Mouse (Mus musculus): ENCODE data around the gene Cx3cr1.

The Cx3cr1 gene

GRCm38 (mm10) chr9:119978151-119978810 lies 91.4 kb downstream of the Cx3cr1 start:
- intact Hi-C loops (cut with DNase I), result no loop called here

GRCm38 (mm10) chr9:119977557-119978060 lies 92.1 kb downstream of the Cx3cr1 start:
- intact Hi-C loops (cut with DNase I), result no loop called here

GRCm38 (mm10) chr9:119976704-119977556 lies 92.7 kb downstream of the Cx3cr1 start:
- intact Hi-C loops (cut with DNase I), result no loop called here

GRCm38 (mm10) chr9:119975286-119975685 lies 94.4 kb downstream of the Cx3cr1 start:
- intact Hi-C loops (cut with DNase I), result no loop called here

- intact Hi-C loops (cut with DNase I), result no loop called here
Observed at GRCm38 (mm10) chr9:119974609-119975008, 95.1 kb downstream of the Cx3cr1 start.

- intact Hi-C loops (cut with DNase I), result no loop called here
Observed at GRCm38 (mm10) chr9:119973869-119974520, 95.7 kb downstream of the Cx3cr1 start.

- intact Hi-C loops (cut with DNase I), result no loop called here
Observed at GRCm38 (mm10) chr9:119973281-119973680, 96.4 kb downstream of the Cx3cr1 start.

- intact Hi-C loops (cut with DNase I), result no loop called here
Observed at GRCm38 (mm10) chr9:119972582-119972981, 97.1 kb downstream of the Cx3cr1 start.

- intact Hi-C loops (cut with DNase I), result no loop called here
Observed at GRCm38 (mm10) chr9:119972166-119972565, 97.5 kb downstream of the Cx3cr1 start.

- intact Hi-C loops (cut with DNase I), result no loop called here
Observed at GRCm38 (mm10) chr9:119970763-119971656, 98.7 kb downstream of the Cx3cr1 start.

- intact Hi-C loops (cut with DNase I), result no loop called here
Observed at GRCm38 (mm10) chr9:119970221-119970620, 99.5 kb downstream of the Cx3cr1 start.

- intact Hi-C loops (cut with DNase I), result no loop called here
Observed at GRCm38 (mm10) chr9:119969811-119970210, 99.9 kb downstream of the Cx3cr1 start.

- intact Hi-C loops (cut with DNase I), result no loop called here
Observed at GRCm38 (mm10) chr9:119966221-119966910, 103.3 kb downstream of the Cx3cr1 start.

GRCm38 (mm10) chr9:119965186-119965585 lies 104.5 kb downstream of the Cx3cr1 start:
- intact Hi-C loops (cut with DNase I), result no loop called here

- intact Hi-C loops (cut with DNase I), result loop anchor here (5.0 kb wide), 2 partner anchors 48 to 108 kb away; no protein-coding TSS in a partner anchor
Observed at GRCm38 (mm10) chr9:119964206-119964605, 105.5 kb downstream of the Cx3cr1 start.

- intact Hi-C loops (cut with DNase I), result loop anchor here (5.0 kb wide), 2 partner anchors 49 to 109 kb away; no protein-coding TSS in a partner anchor
Observed at GRCm38 (mm10) chr9:119962987-119963667, 106.6 kb downstream of the Cx3cr1 start.

- intact Hi-C loops (cut with DNase I), result loop anchor here (5.0 kb wide), 2 partner anchors 50 to 110 kb away; no protein-coding TSS in a partner anchor
Observed at GRCm38 (mm10) chr9:119962216-119962615, 107.5 kb downstream of the Cx3cr1 start.

GRCm38 (mm10) chr9:119958835-119959234 lies 110.8 kb downstream of the Cx3cr1 start:
- intact Hi-C loops (cut with DNase I), result no loop called here

GRCm38 (mm10) chr9:119951388-119951787 lies 118.3 kb downstream of the Cx3cr1 start:
- intact Hi-C loops (cut with DNase I), result no loop called here
